Mouse (Mus musculus) intestine, embryonic 16.5 days (tissue): ENCODE measurements around the gene Actc1. TPM values are rescaled to one million over a fixed set of nuclear protein-coding genes. Genes with fewer than 3 reads are reported as not detected.

Source experiments
- ATAC-seq: fragments of 200-750 bp; cut with Nextera tagmentation; 2 replicates; pipeline ENCODE4 v1.8.0; 2017; ENCODE audit warnings: moderate TSS enrichment, moderate library complexity
- H3K27ac ChIP-seq: fragments of 300-500 bp; sonication (generic); 2 replicates; pipeline ENCODE4 v1.5.1; 2014; ENCODE audit warnings: mild to moderate bottlenecking, low read length
- H3K27me3 ChIP-seq: fragments of 300-500 bp; sonication (generic); replicated peaks from 2 replicates; pipeline ENCODE4 v1.6.1; 2014; ENCODE audit warnings: low read length, control low read depth, mixed read lengths; ENCODE audit not compliant: control insufficient read depth, insufficient read depth
- H3K36me3 ChIP-seq: fragments of 300-500 bp; sonication (generic); 2 replicates; pipeline ENCODE4 v1.6.1; 2014; ENCODE audit warnings: low read length, control low read depth; ENCODE audit not compliant: control insufficient read depth, insufficient read depth
- H3K4me1 ChIP-seq: fragments of 300-500 bp; sonication (generic); 2 replicates; pipeline ENCODE4 v1.6.1; 2014; ENCODE audit warnings: low read length, control low read depth, mixed read lengths; ENCODE audit not compliant: control insufficient read depth, insufficient read depth
- H3K4me2 ChIP-seq: fragments of 300-500 bp; sonication (generic); 2 replicates; pipeline ENCODE4 v1.6.1; 2014; ENCODE audit warnings: low read depth, low read length, control low read depth
- H3K4me3 ChIP-seq: fragments of 300-500 bp; sonication (generic); 2 replicates; pipeline ENCODE4 v1.5.1; 2014; ENCODE audit warnings: mild to moderate bottlenecking, low read length
- H3K9ac ChIP-seq: fragments of 300-500 bp; sonication (generic); 2 replicates; pipeline ENCODE4 v1.6.1; 2014; ENCODE audit warnings: low read depth, low read length
- H3K9me3 ChIP-seq: fragments of 300-500 bp; sonication (generic); 2 replicates; pipeline ENCODE4 v1.6.1; 2016; ENCODE audit warnings: low read length, control low read depth; ENCODE audit not compliant: control insufficient read depth
- WGBS: fragments of 180-500 bp; shearing (Covaris S2); extraction: QIAGEN DNeasy Blood & Tissue Kit; methylation state at CpG from one replicate; pipeline ENCODE4 v1.1.7; 2014; 5-methylcytosine and 5-hydroxymethylcytosine counted together
- polyA plus RNA-seq: library from polyadenylated mRNA; unstranded; fragments of >200 nt; fragmentation: Nextera tagmentation; extraction: Ambion mirVana; gene quantifications from 2 replicates; pipeline ENCODE4 v1.2.1, GENCODE M21; 2015

Actc1 gene
- 38.2 and 41.1 TPM in 2 replicates for polyA plus RNA-seq

DNA sequence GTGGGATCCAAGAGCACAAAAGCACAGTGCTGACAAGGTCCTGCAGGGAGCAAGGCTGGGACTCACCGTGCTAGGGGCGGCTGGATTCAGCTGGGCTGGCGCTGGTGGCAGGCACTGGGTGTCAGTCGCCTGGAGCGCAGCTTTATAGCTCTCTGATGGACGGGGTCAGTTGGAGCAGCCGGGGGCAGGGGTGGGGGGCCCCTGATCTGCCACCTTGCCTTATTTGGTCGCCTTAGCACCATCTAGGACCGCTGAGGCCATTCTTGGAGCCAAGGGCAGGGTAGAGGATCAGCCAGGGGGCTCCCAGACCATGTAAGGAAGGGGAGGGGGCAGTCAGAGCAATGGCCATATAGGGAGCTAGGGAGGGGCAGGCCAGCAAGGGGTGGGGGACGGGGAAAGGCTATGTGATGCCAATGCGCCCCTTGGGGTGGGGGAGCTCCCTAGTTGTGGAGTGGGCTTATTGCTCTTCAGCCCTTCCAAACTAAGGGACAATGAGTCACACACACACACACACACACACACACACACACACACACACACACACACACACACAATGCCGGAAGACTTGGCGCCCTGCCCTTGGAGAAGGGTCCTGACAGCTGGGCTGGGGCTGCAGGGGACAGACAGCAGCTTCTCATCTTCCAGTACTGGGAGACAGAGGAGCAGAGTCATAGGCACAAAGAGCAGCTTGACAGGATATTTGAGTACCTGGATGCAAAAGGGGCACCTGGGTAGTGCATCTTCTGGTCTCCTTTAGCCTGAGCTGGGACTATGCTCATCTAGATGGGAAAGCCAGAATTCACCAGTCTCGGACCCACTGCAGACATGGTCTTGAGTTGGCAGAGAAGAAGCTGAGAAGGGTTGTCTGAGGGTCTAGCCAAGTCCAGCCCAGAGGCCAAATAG, at the start of gene Actc1:
TSS of gene Actc1 (minus strand) at position 853 of the 903 bp plus-strand sequence.
- H3K9me3 ChIP-seq: no peaks in the 10 kb centered on the region
- H3K9ac ChIP-seq: peak within 1 kb of the TSS; percentile 35; the same call in 1 of the 2 replicates
- no peaks in the 10 kb centered on the region for H3K27me3 ChIP-seq
- H3K4me2 ChIP-seq: peak within 1 kb of the TSS; percentile 49
- no peak within 1 kb of the TSS for H3K27ac ChIP-seq
- WGBS: 25% methylated on average over 13 of the region's 14 CpGs
- ATAC-seq: peak; percentile 64; the same call in 1 of the 2 replicates
- no peaks in the 10 kb centered on the region for H3K36me3 ChIP-seq
- no peaks in the 10 kb centered on the region for H3K4me1 ChIP-seq
- H3K4me3 ChIP-seq: peak within 1 kb of the TSS; percentile 27

DNA sequence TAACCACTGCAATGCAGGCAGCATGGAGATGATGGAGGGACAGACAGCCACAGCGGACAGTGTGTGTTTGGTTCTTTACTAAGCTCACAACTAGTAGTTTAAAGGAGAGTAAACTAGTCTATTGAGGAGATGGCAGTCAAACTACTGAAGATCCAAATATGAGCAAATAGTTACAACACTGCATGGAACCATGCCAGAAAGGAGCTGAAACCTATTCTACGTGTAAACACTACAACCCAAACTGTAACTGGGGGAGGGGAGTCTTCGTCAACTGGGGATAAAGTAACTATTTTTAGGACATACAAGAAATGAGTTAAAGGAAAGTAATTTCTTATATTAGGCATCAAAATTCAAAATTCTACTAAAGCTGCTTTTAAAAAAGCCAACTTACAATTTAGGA, 49.1 kb upstream of the Actc1 start:
- Histone ChIP-seq H3K4me1 (no peaks in the 10 kb centered on the region), H3K9me3 (no peaks in the 10 kb centered on the region), H3K4me3 (no peak overlapping the region), H3K36me3 (0 out of 2 replicates have a peak, but pooled peaks cover 3% of the 10 kb centered on the region), H3K27ac (no peak overlapping the region), H3K4me2 (no peak overlapping the region), H3K9ac (no peak overlapping the region), H3K27me3 (no peaks in the 10 kb centered on the region)
- WGBS: 75% methylated on average over 3 of the region's 3 CpGs
- ATAC-seq: no peak

DNA sequence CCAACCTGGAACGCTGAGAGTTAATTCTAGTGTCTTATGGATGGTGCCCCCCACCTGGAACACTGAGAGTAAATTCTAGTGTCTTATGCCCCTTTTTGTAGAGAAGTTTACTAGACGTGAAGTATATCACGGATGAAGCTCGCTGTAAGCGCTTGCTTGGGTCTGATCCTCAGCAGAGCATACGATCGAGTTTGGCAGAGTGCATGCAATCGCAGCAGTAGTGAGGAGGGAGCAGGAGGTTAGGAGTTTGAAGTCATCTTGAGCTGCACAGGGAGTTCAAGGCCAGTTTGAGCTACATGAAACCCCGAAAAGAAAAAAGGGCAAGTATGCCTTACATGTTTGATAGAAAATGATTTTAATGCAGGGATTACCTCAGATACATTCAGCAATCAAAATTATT, 47.5 kb upstream of the Actc1 start:
- Histone ChIP-seq H3K4me1 (no peaks in the 10 kb centered on the region), H3K9ac (no peak overlapping the region), H3K9me3 (no peaks in the 10 kb centered on the region), H3K27ac (no peak overlapping the region), H3K4me2 (no peak overlapping the region), H3K4me3 (no peak overlapping the region), H3K36me3 (0 out of 2 replicates have a peak, but pooled peaks cover 3% of the 10 kb centered on the region), H3K27me3 (no peaks in the 10 kb centered on the region)
- no peak for ATAC-seq
- WGBS: 93% methylated on average over 9 of the region's 9 CpGs

DNA sequence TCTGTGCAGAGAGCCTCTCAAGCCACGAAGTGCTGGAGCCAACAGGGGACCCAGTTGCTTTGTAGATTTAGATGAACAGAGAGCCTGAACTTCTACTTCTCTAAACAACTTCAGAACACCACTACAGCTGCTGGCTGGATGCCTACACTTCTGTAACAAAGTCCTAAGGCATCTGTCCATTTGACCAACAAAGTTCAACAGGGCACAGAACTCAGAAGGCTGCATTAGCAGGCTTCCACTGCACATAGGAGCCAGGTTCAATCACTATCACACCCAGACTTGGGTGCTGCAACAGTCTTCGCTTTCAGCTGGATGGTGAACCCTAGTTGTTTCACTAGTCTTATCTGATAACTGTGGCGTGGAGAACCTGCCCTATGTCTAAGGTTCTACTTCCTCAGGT, 46.5 kb upstream of the Actc1 start:
- Histone ChIP-seq H3K9me3 (no peaks in the 10 kb centered on the region), H3K27ac (no peak overlapping the region), H3K9ac (no peak overlapping the region), H3K4me1 (no peaks in the 10 kb centered on the region), H3K27me3 (no peaks in the 10 kb centered on the region), H3K4me3 (no peak overlapping the region), H3K4me2 (no peak overlapping the region), H3K36me3 (0 out of 2 replicates have a peak, but pooled peaks cover 3% of the 10 kb centered on the region)
- no peak for ATAC-seq
- WGBS: 89% methylated on average over 3 of the region's 3 CpGs

DNA sequence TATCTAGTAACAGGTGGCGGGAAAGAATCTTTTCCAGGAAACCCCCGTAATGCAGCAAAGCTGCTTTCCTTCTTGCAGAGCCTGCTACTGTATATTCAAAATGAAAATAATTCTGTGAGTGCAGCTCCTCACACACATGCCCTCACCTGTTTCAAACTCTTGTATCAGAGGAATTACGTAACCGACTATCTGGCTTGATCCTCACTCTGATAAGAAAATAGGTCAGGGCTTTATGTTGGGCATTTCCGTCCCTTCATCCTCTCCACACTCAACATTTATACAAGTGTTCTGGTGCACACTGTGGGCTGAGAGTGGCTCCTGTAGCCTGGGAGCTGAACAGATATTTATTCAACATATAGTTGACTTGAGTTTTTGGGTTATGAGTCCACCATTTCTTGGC, 45.8 kb upstream of the Actc1 start:
- H3K4me2 ChIP-seq: no peak overlapping the region
- 0 out of 2 replicates have a peak, but pooled peaks cover 3% of the 10 kb centered on the region for H3K36me3 ChIP-seq
- no peak for ATAC-seq
- H3K9me3 ChIP-seq: no peaks in the 10 kb centered on the region
- H3K27ac ChIP-seq: no peak overlapping the region
- 94% methylated on average over 5 of the region's 5 CpGs for WGBS
- no peaks in the 10 kb centered on the region for H3K4me1 ChIP-seq
- H3K4me3 ChIP-seq: no peak overlapping the region
- H3K9ac ChIP-seq: no peak overlapping the region
- H3K27me3 ChIP-seq: no peaks in the 10 kb centered on the region

DNA sequence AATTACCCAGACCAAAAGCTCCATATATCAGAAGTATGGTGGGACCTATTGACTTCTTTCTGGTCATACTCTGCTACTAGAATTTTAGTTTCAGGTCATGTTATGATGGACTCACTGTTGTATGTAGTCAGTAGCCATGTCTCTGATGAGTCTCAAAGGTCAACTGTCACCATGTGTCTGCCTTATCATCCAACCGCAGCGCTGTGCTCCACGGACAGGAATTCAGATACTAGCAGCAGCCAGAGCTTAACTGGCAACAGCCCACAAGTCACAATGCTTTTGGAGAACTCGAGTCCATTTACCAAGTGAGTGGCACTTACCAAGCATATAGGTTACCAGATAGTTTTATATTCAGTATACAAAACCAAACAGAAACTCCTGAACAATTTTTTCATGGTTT, 44.3 kb upstream of the Actc1 start:
- H3K9me3 ChIP-seq: no peaks in the 10 kb centered on the region
- 93% methylated on average over 4 of the region's 4 CpGs for WGBS

DNA sequence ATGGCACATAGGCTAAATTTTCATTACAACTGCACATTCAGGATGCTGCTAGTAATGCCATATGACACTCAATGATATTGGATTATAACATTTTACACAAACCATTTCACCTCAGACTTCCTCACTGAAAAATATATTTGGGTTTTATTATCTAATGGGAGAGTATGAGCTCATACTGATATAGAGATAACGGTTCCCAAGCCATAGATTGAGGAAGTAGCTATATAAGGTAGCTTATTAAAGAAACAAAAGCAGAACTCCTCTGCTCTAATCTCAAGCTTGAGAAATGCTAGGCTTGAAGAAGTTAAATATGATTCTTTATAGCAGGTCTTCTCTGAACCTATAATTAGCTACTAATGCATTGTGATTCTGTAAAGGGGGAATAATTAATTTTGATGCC, 43.2 kb upstream of the Actc1 start:
- Histone ChIP-seq H3K4me2 (no peak overlapping the region), H3K4me1 (no peaks in the 10 kb centered on the region), H3K36me3 (0 out of 2 replicates have a peak, but pooled peaks cover 3% of the 10 kb centered on the region), H3K27me3 (no peaks in the 10 kb centered on the region), H3K9me3 (no peaks in the 10 kb centered on the region), H3K4me3 (no peak overlapping the region), H3K9ac (no peak overlapping the region), H3K27ac (no peak overlapping the region)
- WGBS: 91% methylated on average over 1 of the region's 1 CpGs
- no peak for ATAC-seq

More for the DNA sequence above, 44.3 kb upstream of the Actc1 start:
- ATAC-seq: no peak
- H3K27me3 ChIP-seq: no peaks in the 10 kb centered on the region
- no peak overlapping the region for H3K27ac ChIP-seq
- H3K4me1 ChIP-seq: no peaks in the 10 kb centered on the region
- no peak overlapping the region for H3K4me3 ChIP-seq
- 0 out of 2 replicates have a peak, but pooled peaks cover 3% of the 10 kb centered on the region for H3K36me3 ChIP-seq
- H3K9ac ChIP-seq: no peak overlapping the region
- H3K4me2 ChIP-seq: no peak overlapping the region

DNA sequence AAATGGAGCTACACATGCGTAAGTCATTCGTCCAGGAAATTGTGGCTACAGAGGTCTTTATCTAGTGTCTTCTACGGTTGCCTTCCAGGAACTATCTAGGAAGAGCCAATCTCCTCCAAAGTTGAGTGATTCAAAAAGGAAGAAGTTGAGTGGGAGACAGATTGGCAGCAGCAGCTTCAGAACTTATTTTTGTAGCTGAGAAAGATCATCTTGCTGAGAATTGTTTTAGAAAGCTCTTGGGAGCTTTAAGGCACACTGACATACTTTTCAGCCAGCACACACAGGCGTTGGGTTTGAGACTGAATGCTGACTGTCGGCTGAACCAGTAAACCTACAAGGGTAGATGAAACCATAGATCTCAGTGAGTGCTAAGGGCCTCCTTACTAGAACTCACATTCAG, 42.0 kb upstream of the Actc1 start:
- Histone ChIP-seq H3K9ac (no peak overlapping the region), H3K4me1 (no peaks in the 10 kb centered on the region), H3K27me3 (no peaks in the 10 kb centered on the region), H3K4me2 (no peak overlapping the region), H3K9me3 (no peaks in the 10 kb centered on the region), H3K36me3 (no peaks in the 10 kb centered on the region), H3K4me3 (no peak overlapping the region), H3K27ac (no peak overlapping the region)
- ATAC-seq: no peak
- 82% methylated on average over 5 of the region's 5 CpGs for WGBS

DNA sequence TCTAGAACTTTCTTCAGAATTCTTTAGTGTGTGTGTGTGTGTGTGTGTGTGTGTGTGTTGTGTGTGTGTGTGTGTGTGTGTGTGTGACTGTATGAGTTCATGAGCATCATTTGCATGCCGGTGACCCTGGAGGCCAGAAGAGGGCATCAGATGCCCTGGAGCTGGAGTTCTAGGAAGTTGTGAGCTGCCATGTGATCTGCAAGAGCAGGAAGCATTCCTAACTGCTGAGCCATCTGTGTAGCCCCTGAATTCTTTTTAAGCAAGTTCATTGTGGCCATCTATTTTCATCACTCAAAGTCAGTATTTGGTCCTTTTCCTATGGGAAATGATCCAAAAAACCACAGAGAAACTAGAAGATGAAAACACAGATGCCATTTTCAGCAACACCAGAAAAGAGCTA, 41.3 kb upstream of the Actc1 start:
- no peak for ATAC-seq
- H3K27me3 ChIP-seq: no peaks in the 10 kb centered on the region

More for the DNA sequence above, 41.3 kb upstream of the Actc1 start:
- Histone ChIP-seq H3K9me3 (no peaks in the 10 kb centered on the region), H3K27ac (no peak overlapping the region), H3K4me1 (no peaks in the 10 kb centered on the region), H3K36me3 (no peaks in the 10 kb centered on the region), H3K9ac (no peak overlapping the region), H3K4me2 (no peak overlapping the region), H3K4me3 (no peak overlapping the region)
- WGBS: 88% methylated on average over 1 of the region's 1 CpGs
